Mouse (Mus musculus): Measurements from ENCODE around the gene Gm21905. TPM values are rescaled to one million over a fixed set of nuclear protein-coding genes. Genes with fewer than 3 reads are reported as not detected.

The Gm21905 gene
- polyA plus RNA-seq (2015; fragmentation: Nextera tagmentation; extraction: Ambion mirVana): not detected in 2 replicates

DNA sequence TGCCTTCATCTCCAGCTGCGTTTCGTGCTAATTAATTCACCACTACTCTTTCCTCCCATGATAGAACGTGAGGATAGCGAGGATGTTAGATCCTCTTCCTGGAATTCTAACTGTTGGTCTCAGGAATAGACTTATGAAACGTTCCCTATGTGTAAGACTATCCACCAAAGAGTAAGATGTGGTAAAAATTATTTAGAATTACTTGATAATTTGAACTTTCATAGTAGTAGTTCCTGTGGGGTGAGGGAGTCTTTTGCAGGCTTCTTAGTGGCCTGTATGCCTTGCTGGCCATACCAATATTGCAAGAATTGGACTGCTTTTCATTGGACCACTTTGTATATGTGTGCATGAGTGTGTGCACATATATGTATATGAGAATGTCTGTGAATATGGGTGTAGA, at the start of gene Gm21905:
Gene Gm21905, minus strand, starts transcription at position 101 of the 400 bp plus-strand sequence.
- no peak within 1 kb of the TSS for H3K4me2 ChIP-seq (replicated peaks)
- H3K9ac ChIP-seq: no peak within 1 kb of the TSS
- no peak for ATAC-seq (ENCODE audit: insufficient number of reproducible peaks, low FRiP score, low TSS enrichment, low read depth)
- WGBS: 69% methylated on average over 5 of the region's 5 CpGs
- H3K27ac ChIP-seq (replicated peaks): no peak within 1 kb of the TSS
- no peaks in the 10 kb centered on the region for H3K27me3 ChIP-seq
- no peaks in the 10 kb centered on the region for H3K36me3 ChIP-seq
- no peak within 1 kb of the TSS for H3K4me3 ChIP-seq (replicated peaks)
- no peaks in the 10 kb centered on the region for H3K9me3 ChIP-seq (replicated peaks)
- H3K4me1 ChIP-seq: no peaks in the 10 kb centered on the region

DNA sequence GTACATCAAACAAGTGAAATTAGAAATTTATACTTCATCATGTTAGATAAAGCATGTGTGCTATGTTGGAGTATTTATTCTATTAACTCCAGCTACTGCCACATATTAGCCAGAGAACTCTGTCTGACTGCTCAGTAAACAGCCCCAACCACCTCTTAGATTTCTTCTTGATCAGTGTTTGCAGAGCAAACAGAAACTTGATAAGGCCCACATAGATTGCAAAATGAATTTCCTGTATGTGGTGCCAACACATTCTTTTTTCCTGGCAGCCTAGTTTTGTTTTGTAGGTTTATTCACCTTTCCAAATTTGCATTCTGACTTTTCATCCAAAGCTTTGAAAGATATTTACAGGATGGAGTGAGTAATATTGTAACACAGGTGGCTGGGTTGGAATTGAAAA, 44.2 kb upstream of the Gm21905 start:
- H3K27me3 ChIP-seq: no peaks in the 10 kb centered on the region
- no peaks in the 10 kb centered on the region for H3K4me1 ChIP-seq
- no peaks in the 10 kb centered on the region for H3K9me3 ChIP-seq (replicated peaks)
- H3K27ac ChIP-seq (replicated peaks): no peak overlapping the region
- no peak for ATAC-seq (ENCODE audit: insufficient number of reproducible peaks, low FRiP score, low TSS enrichment, low read depth)
- H3K36me3 ChIP-seq: no peaks in the 10 kb centered on the region
- no peak overlapping the region for H3K4me3 ChIP-seq (replicated peaks)
- H3K4me2 ChIP-seq (replicated peaks): no peak overlapping the region
- no peak overlapping the region for H3K9ac ChIP-seq

DNA sequence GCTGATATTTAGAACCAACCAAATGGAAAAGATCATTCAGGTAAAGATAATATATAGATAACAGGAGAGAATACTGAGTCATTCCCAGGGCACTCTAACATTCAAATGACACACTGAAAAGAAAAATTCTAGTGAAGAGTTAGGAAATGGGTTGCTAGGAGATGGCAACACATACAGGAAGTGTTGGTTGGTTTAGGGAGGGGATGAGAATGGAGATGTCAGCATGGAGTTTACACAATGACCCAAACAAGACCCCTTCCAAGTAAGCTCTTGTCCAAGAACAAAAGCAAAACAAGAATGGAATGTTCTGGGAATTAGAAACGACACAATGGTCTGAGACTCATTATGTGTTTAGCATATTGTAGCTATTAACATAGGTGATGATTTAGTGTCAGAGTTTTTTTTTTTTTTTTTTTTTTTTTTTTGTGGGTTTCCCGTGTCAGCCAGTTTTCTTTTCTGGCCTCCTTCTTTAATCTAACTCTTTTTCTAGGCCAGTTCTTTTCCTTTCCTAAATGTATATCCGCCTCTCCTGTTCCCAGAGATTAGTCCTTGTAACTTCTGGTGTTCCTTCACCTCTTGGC, 35.8 kb upstream of the Gm21905 start:
- H3K27ac ChIP-seq (replicated peaks): no peak overlapping the region
- no peak overlapping the region for H3K4me3 ChIP-seq (replicated peaks)
- no peaks in the 10 kb centered on the region for H3K27me3 ChIP-seq
- H3K36me3 ChIP-seq: no peaks in the 10 kb centered on the region
- no peak overlapping the region for H3K9ac ChIP-seq
- no peaks in the 10 kb centered on the region for H3K4me1 ChIP-seq
- WGBS: 51% methylated on average over 3 of the region's 3 CpGs
- H3K9me3 ChIP-seq (replicated peaks): no peaks in the 10 kb centered on the region
- no peak overlapping the region for H3K4me2 ChIP-seq (replicated peaks)
- no peak for ATAC-seq (ENCODE audit: insufficient number of reproducible peaks, low FRiP score, low TSS enrichment, low read depth)

DNA sequence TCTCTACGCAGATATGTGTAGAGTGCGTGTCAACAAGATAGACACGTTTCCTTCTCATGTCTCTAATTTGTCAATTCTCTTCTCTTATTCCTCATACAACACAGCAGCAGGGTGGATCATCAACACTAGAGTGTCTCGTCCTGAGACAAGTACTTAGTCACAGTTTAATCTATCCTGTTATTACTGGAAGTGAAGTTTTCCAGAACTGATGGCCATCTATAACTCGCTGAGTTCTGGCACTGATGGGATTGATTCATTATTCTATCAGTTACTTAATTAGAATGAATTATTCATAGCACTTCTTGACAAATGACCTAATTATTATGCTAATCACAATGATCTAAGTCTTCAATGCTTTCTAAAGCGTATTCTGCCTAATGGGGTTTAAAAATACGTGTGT, 23.3 kb upstream of the Gm21905 start:
- no peaks in the 10 kb centered on the region for H3K4me1 ChIP-seq
- no peak overlapping the region for H3K9ac ChIP-seq
- no peak for ATAC-seq (ENCODE audit: insufficient number of reproducible peaks, low FRiP score, low TSS enrichment, low read depth)
- 81% methylated on average over 7 of the region's 7 CpGs for WGBS
- no peak overlapping the region for H3K27ac ChIP-seq (replicated peaks)
- no peaks in the 10 kb centered on the region for H3K27me3 ChIP-seq
- H3K36me3 ChIP-seq: no peaks in the 10 kb centered on the region
- H3K9me3 ChIP-seq (replicated peaks): no peaks in the 10 kb centered on the region
- no peak overlapping the region for H3K4me2 ChIP-seq (replicated peaks)
- no peak overlapping the region for H3K4me3 ChIP-seq (replicated peaks)

DNA sequence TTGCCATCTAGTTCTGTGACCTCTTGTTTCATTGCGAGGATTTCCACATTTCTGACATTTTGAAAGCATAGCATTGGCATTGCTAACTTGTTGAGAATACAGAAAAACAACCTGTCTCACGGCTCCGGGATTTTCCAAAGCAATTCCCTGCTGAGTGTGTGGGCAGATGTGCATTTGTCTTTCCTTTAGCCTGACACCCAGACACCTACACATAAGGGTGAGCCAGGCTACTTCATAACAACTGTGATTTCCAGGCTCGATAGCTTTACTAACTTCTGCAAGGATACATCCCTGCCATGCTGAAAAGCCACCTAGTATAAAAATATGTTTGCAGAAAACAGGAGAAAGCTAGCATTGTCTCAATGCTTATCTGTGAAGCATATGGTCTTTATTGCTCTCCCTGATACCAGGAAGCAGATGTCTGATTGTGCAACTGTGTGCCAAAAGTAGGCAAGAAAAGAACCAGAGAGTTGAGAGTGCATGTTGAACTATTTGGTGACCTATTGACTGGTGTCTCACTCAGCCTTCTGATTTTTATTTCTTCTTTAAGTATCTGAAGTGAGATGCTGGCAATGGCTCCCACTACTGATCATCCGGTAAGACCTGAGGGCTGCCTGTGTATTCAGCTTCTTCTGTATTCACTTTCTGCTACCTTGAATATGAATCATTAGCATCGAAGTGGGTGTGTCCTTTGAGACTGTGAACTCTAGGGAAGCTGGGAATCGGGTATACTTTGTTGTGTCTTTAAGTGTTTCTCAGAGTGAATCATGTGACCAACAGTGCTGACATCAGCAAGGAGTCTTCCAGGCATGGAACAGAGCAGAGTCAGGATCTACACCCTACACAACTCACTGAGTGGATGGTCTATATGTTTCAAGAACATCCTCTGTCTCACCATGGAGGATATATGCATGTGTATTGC, 15.7 kb upstream of the Gm21905 start:
- H3K4me3 ChIP-seq (replicated peaks): no peak overlapping the region
- no peak for ATAC-seq (ENCODE audit: insufficient number of reproducible peaks, low FRiP score, low TSS enrichment, low read depth)
- H3K4me1 ChIP-seq: no peaks in the 10 kb centered on the region
- H3K36me3 ChIP-seq: no peaks in the 10 kb centered on the region
- no peaks in the 10 kb centered on the region for H3K9me3 ChIP-seq (replicated peaks)
- H3K27ac ChIP-seq (replicated peaks): no peak overlapping the region
- no peaks in the 10 kb centered on the region for H3K27me3 ChIP-seq
- no peak overlapping the region for H3K9ac ChIP-seq
- H3K4me2 ChIP-seq (replicated peaks): no peak overlapping the region
- WGBS: 74% methylated on average over 7 of the region's 7 CpGs

DNA sequence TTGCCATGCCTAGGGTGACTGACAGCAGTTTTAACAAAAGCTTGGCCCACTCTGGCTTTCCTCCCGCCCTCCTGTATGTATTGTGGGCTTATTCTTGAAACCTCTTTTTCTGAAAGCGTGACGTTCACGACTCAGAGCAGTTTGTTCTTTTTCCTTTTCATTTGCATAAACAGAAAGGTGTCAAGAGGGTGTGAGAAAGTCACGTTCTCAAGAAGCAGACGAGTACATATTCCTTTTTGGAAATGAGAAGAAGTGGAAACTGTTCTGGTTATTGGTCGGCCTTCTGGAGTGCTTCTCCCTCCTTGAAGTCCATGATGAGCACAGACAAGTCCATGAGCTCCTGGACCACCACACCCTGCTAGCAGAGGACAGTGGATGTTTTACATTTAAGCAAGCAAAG, 9.3 kb upstream of the Gm21905 start:
- WGBS: 75% methylated on average over 7 of the region's 7 CpGs
- H3K4me1 ChIP-seq: no peaks in the 10 kb centered on the region

DNA sequence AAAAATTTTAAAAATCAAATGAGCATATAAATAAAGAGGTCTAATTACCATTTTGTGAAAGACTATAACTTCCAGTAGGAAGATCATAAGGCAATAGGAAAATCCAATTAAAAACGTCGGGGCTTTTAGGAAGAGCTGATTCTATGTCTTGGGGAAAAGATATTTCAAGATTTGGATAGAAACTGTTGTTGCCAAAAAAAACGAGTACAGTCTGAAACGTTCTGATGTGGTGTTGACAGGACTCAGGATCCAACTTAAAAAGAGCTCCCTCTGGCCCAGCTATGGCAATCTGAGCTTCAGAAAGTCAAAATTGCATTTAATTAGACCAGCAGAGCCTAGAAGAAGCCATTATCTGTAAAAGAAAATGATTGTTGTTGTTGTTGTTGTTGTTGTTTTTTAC, 7.9 kb upstream of the Gm21905 start:
- H3K36me3 ChIP-seq: no peaks in the 10 kb centered on the region
- ATAC-seq (ENCODE audit: insufficient number of reproducible peaks, low FRiP score, low TSS enrichment, low read depth): no peak
- no peak overlapping the region for H3K4me2 ChIP-seq (replicated peaks)
- WGBS: 62% methylated on average over 4 of the region's 4 CpGs
- no peak overlapping the region for H3K9ac ChIP-seq
- no peak overlapping the region for H3K27ac ChIP-seq (replicated peaks)
- H3K4me1 ChIP-seq: no peaks in the 10 kb centered on the region
- H3K27me3 ChIP-seq: no peaks in the 10 kb centered on the region
- no peak overlapping the region for H3K4me3 ChIP-seq (replicated peaks)
- no peaks in the 10 kb centered on the region for H3K9me3 ChIP-seq (replicated peaks)

More for the DNA sequence above, 9.3 kb upstream of the Gm21905 start:
- no peaks in the 10 kb centered on the region for H3K9me3 ChIP-seq (replicated peaks)
- no peaks in the 10 kb centered on the region for H3K36me3 ChIP-seq
- H3K27me3 ChIP-seq: no peaks in the 10 kb centered on the region
- H3K4me3 ChIP-seq (replicated peaks): no peak overlapping the region
- no peak overlapping the region for H3K27ac ChIP-seq (replicated peaks)
- no peak for ATAC-seq (ENCODE audit: insufficient number of reproducible peaks, low FRiP score, low TSS enrichment, low read depth)
- H3K4me2 ChIP-seq (replicated peaks): no peak overlapping the region
- no peak overlapping the region for H3K9ac ChIP-seq

DNA sequence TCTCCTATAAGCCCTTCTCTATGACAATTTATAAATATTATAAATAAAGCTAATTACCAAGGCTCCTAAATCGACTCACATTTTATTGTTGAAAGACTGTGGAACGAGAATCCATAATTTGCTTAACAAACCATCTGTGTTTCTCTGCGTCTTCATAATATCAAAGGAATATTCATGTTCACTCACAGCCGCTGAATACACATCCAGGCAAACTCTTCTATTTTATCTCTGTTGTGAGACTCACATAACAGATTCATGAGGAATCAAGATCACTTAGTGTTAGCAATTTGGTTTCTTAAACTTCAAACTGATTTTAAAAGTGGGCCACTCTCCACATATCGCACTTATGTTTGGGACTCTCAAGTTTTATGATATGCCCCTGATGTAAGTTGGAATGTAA, 1.9 kb upstream of the Gm21905 start:
- H3K4me2 ChIP-seq (replicated peaks): no peak overlapping the region
- no peaks in the 10 kb centered on the region for H3K4me1 ChIP-seq
- H3K36me3 ChIP-seq: no peaks in the 10 kb centered on the region
- H3K27ac ChIP-seq (replicated peaks): no peak overlapping the region
- no peaks in the 10 kb centered on the region for H3K9me3 ChIP-seq (replicated peaks)
- no peak for ATAC-seq (ENCODE audit: insufficient number of reproducible peaks, low FRiP score, low TSS enrichment, low read depth)
- no peak overlapping the region for H3K4me3 ChIP-seq (replicated peaks)
- no peaks in the 10 kb centered on the region for H3K27me3 ChIP-seq
- WGBS: 83% methylated on average over 5 of the region's 5 CpGs
- H3K9ac ChIP-seq: no peak overlapping the region

DNA sequence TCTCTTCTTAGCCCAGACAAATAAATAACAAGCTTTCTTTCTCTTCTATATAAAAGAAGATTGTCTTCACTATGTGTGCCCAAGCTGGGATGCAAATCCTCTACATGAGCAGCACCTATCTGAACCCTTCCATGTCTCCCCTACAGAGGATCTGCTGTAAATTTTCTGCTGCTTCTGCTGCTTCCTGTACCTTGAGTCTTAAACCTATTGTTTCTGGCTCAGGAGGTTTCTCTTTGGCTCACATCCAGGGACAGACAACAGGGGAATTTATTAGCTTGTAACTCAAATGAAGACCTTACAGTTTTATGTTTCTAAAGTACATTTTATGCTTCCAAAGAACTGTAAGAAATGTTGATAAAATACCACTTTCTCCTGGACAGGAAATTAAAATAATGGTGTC, 785 bp upstream of the Gm21905 start:
- Histone ChIP-seq H3K36me3 (no peaks in the 10 kb centered on the region), H3K4me2 (replicated peaks) (no peak overlapping the region), H3K4me1 (no peaks in the 10 kb centered on the region), H3K4me3 (replicated peaks) (no peak overlapping the region), H3K27ac (replicated peaks) (no peak overlapping the region), H3K9me3 (replicated peaks) (no peaks in the 10 kb centered on the region), H3K27me3 (no peaks in the 10 kb centered on the region), H3K9ac (no peak overlapping the region)
- ATAC-seq (ENCODE audit: insufficient number of reproducible peaks, low FRiP score, low TSS enrichment, low read depth): no peak

DNA sequence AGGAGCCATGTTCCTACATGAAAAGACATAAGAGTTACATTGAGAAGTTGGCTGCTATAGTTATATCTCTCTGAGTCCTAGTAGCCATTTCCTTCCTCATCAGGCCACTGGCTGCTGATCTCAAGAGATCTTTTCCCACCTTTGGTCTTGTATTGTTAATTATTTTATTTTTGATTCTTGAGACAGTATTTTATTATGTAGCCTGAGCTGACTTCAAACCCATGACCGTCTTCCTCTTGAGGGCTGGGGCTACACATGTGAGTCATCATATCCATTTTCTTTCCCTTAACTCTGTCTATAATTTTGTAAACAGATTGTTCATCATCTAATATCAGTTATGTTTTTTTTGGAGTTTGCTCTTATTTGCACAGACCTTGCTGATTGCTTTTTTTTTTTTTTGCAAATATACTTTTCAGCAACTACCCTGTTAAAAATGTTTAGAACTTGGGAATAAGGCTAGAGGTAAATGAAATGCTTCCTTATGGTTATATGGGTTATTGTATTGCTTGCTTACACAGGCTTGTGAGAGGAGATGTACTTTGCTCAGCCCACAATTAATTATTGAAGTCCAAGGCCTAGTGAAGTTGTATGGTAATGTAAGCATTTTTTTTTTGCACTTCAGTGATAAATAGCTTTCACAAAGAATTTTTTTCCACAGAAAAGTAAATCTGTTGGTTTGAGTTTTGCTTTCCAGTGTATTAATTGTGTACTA, 2.0 kb downstream of the Gm21905 start:
- 80% methylated on average over 1 of the region's 1 CpGs for WGBS
- no peaks in the 10 kb centered on the region for H3K9me3 ChIP-seq (replicated peaks)
- H3K27ac ChIP-seq (replicated peaks): no peak overlapping the region
- H3K4me1 ChIP-seq: no peaks in the 10 kb centered on the region
- no peak for ATAC-seq (ENCODE audit: insufficient number of reproducible peaks, low FRiP score, low TSS enrichment, low read depth)
- H3K27me3 ChIP-seq: no peaks in the 10 kb centered on the region
- no peak overlapping the region for H3K9ac ChIP-seq
- H3K36me3 ChIP-seq: no peaks in the 10 kb centered on the region
- no peak overlapping the region for H3K4me2 ChIP-seq (replicated peaks)
- H3K4me3 ChIP-seq (replicated peaks): no peak overlapping the region

DNA sequence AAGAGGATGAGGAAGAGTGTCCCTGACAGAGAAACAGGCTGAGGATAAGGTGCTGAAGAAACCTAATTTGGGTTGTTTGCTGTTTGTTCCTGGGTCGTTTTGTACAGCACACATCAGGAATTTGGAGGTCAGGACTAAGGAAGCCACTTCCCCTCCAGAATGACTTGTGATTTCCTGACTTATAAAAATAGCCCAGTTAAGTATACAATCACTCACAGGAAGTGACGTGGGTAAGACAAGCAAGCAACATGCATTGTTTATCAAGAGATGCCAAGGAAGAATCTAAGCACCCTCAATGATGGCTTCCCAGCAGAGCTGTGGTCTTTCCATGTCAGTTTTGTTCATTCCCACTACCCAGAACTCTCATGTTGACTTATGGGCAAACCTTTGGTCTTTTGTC, 3.0 kb downstream of the Gm21905 start:
- Histone ChIP-seq H3K27ac (replicated peaks) (no peak overlapping the region), H3K4me3 (replicated peaks) (no peak overlapping the region), H3K27me3 (no peaks in the 10 kb centered on the region), H3K4me2 (replicated peaks) (no peak overlapping the region), H3K9me3 (replicated peaks) (no peaks in the 10 kb centered on the region), H3K9ac (no peak overlapping the region), H3K36me3 (no peaks in the 10 kb centered on the region), H3K4me1 (no peaks in the 10 kb centered on the region)
- 44% methylated on average over 2 of the region's 2 CpGs for WGBS
- ATAC-seq (ENCODE audit: insufficient number of reproducible peaks, low FRiP score, low TSS enrichment, low read depth): no peak
